Mouse (Mus musculus) intestine, embryonic 16.5 days (tissue): Measurements from ENCODE around the gene Alkbh4. TPM values are rescaled to one million over a fixed set of nuclear protein-coding genes. Genes with fewer than 3 reads are reported as not detected.

ENCODE experiments used
- ATAC-seq: fragments of 200-750 bp; cut with Nextera tagmentation; 2 replicates; pipeline ENCODE4 v1.8.0; 2017; ENCODE audit warnings: moderate TSS enrichment, moderate library complexity
- H3K27ac ChIP-seq: fragments of 300-500 bp; sonication (generic); 2 replicates; pipeline ENCODE4 v1.5.1; 2014; ENCODE audit warnings: mild to moderate bottlenecking, low read length
- H3K27me3 ChIP-seq: fragments of 300-500 bp; sonication (generic); replicated peaks from 2 replicates; pipeline ENCODE4 v1.6.1; 2014; ENCODE audit warnings: low read length, control low read depth, mixed read lengths; ENCODE audit not compliant: control insufficient read depth, insufficient read depth
- H3K36me3 ChIP-seq: fragments of 300-500 bp; sonication (generic); 2 replicates; pipeline ENCODE4 v1.6.1; 2014; ENCODE audit warnings: low read length, control low read depth; ENCODE audit not compliant: control insufficient read depth, insufficient read depth
- H3K4me1 ChIP-seq: fragments of 300-500 bp; sonication (generic); 2 replicates; pipeline ENCODE4 v1.6.1; 2014; ENCODE audit warnings: low read length, control low read depth, mixed read lengths; ENCODE audit not compliant: control insufficient read depth, insufficient read depth
- H3K4me2 ChIP-seq: fragments of 300-500 bp; sonication (generic); 2 replicates; pipeline ENCODE4 v1.6.1; 2014; ENCODE audit warnings: low read depth, low read length, control low read depth
- H3K4me3 ChIP-seq: fragments of 300-500 bp; sonication (generic); 2 replicates; pipeline ENCODE4 v1.5.1; 2014; ENCODE audit warnings: mild to moderate bottlenecking, low read length
- H3K9ac ChIP-seq: fragments of 300-500 bp; sonication (generic); 2 replicates; pipeline ENCODE4 v1.6.1; 2014; ENCODE audit warnings: low read depth, low read length
- H3K9me3 ChIP-seq: fragments of 300-500 bp; sonication (generic); 2 replicates; pipeline ENCODE4 v1.6.1; 2016; ENCODE audit warnings: low read length, control low read depth; ENCODE audit not compliant: control insufficient read depth
- WGBS: fragments of 180-500 bp; shearing (Covaris S2); extraction: QIAGEN DNeasy Blood & Tissue Kit; methylation state at CpG from one replicate; pipeline ENCODE4 v1.1.7; 2014; 5-methylcytosine and 5-hydroxymethylcytosine counted together
- polyA plus RNA-seq: library from polyadenylated mRNA; unstranded; fragments of >200 nt; fragmentation: Nextera tagmentation; extraction: Ambion mirVana; gene quantifications from 2 replicates; pipeline ENCODE4 v1.2.1, GENCODE M21; 2015

The Alkbh4 gene
- polyA plus RNA-seq, 1 experiment from 2014 or later, result 17.2 TPM

DNA sequence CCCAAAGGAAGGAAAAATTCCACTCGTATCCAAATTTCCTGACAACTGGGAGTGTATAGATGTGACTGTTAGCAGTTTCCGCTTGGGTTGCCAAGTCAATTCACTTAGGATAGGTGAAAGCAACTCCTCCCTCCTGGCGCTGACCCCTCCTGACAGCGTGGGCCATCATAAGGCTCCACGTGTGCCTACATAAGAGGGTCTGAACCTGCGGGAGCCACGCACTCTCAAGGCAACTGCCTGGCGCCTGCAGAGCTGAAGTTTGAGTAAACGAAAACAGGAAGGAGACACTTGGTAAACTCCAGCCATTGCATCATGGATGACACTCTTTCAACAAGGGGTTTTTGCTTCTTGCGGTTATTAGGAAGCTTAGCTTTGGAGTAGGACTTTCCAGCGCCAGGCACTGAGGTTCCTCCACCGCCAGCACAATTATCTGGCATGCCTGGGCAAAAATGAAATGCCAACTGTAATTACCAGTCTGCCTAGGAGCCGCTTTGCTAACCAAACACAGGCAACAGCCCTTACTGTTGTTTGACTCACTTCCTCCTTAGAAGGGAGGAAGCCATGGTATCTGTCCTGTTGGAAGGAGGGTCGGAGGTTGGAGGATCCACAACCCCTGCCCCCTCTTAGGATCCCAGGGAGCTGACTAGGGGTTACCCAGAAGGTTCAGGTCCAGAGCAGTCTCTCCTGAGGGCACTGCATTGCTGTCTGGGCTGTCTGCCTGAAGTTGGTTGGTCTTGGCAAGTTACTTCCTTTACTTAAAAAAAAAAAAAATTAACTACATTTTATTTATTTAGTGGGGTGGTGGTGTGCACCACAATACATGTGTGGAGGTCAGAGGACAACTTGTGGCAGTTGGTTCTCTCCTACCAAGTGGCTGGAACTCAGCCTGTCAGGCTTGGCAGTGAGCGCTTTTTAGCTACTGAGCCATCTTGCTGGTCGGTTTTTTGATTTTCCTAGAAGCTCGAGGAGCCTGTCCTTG, 35.7 kb downstream of the Alkbh4 start:
- Histone ChIP-seq H3K4me2 (peak overlapping the region; percentile 97), H3K4me1 (peaks cover 29% of the 10 kb centered on the region), H3K27ac (peak overlapping the region; percentile 16), H3K36me3 (no peaks in the 10 kb centered on the region), H3K27me3 (no peaks in the 10 kb centered on the region), H3K4me3 (peak overlapping the region; percentile 68), H3K9ac (peak overlapping the region; percentile 73), H3K9me3 (0 out of 2 replicates have a peak, but pooled peaks cover 4% of the 10 kb centered on the region)
- peak; percentile 5; the same call in 1 of the 2 replicates for ATAC-seq
- WGBS, result 26% methylated on average over 17 of the region's 17 CpGs

DNA sequence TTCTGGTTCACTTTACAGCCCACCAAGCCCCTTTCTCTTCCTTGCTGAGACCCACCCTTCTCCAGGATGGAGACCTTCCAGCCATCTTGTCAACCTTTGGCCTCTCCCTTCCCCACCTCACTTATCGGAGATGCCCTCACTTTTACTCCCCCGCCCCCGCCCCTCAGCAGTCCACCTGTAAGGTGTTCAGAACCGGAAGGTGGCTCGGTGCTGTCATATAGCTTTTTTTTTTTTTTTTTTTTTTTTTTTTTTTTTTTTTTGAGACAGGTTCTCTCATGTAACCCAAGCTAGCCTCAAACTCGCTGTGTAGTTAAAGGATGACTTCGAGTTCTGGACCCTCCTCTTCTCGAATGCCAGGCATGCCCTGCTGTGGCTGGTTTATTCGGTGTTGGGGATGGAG, 37.0 kb downstream of the Alkbh4 start:
- Histone ChIP-seq H3K27me3 (no peaks in the 10 kb centered on the region), H3K36me3 (no peaks in the 10 kb centered on the region), H3K27ac (0 out of 2 replicates have a peak overlapping the region, but pooled peaks have one; percentile 16), H3K4me3 (no peak overlapping the region), H3K4me2 (no peak overlapping the region), H3K4me1 (peaks cover 29% of the 10 kb centered on the region), H3K9ac (no peak overlapping the region), H3K9me3 (0 out of 2 replicates have a peak, but pooled peaks cover 4% of the 10 kb centered on the region)
- WGBS, result 74% methylated on average over 9 of the region's 9 CpGs
- no peak for ATAC-seq

DNA sequence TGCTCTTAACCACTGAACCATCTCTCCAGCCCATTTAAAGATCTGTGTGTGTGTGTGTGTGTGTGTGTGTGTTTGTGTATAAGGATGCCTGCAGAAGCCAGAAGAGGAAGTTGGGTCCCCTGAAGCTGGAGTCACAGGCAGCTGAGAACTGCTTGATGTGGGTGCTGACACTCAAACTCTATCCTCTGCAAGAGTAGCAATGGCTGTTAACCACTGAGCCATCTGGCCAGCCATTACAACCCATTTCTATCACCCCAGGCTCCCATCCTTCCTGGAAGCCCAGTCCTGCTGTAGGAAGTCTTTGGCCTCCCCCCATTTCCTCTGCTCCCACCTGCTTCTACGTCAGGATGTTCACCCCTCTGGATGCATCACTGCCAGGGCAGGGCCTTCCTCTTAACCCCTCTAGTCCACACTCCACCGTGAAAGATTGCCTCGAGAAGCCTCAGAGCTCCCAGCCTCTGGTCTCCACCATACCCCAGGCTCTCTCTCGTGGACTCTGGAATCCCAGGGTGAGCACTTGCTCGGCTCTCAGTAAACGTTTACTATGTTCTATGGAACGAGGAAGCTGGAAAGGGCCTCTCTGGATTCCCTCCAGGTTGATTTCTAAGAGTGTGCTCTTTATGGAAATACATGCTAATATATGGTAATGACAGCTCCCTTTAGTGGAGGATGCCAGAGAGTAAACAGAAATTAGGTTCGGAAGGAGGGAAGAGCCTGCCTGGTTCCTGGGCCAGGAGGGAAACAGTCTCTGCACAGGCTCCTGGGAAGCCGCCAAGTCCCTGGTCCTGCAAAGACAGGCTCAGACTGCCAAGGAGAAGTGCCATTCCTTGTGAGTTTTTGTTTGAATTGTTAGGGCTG, 37.9 kb downstream of the Alkbh4 start:
- 0 out of 2 replicates have a peak overlapping the region, but pooled peaks have one; percentile 31 for H3K9ac ChIP-seq
- no peaks in the 10 kb centered on the region for H3K36me3 ChIP-seq
- H3K4me3 ChIP-seq, result no peak overlapping the region
- 28% methylated on average over 9 of the region's 9 CpGs for WGBS
- no peaks in the 10 kb centered on the region for H3K27me3 ChIP-seq
- 0 out of 2 replicates have a peak overlapping the region, but pooled peaks have one; percentile 8 for H3K4me2 ChIP-seq
- peak; percentile 24 for ATAC-seq
- peaks cover 29% of the 10 kb centered on the region for H3K4me1 ChIP-seq
- H3K27ac ChIP-seq, result peak overlapping the region; percentile 59
- no peaks in the 10 kb centered on the region for H3K9me3 ChIP-seq

DNA sequence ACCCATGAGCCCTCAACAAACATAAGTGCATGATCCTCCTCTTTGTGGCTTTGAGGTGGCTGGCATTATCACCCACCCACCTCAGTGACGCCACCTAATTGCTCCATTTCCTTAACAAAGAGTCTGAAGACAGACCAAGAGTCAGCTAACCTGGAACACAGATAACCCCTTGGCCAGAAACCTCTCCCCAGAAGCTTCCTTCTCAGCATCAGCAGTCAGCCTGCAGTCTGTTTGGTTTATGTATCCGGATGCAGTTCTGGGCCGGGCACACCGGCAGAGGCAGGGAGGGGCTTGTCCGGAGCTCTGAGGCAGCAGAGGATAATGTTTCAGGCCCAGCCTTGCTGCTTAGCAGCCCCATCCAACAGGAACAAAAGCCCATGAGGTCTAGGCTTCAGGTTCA, 43.6 kb downstream of the Alkbh4 start:
- H3K4me3 ChIP-seq, result no peak overlapping the region
- H3K27ac ChIP-seq, result no peak overlapping the region
- H3K4me1 ChIP-seq, result no peaks in the 10 kb centered on the region
- no peaks in the 10 kb centered on the region for H3K27me3 ChIP-seq
- H3K36me3 ChIP-seq, result peaks cover 4% of the 10 kb centered on the region; the same call in 1 of the 2 replicates
- H3K9ac ChIP-seq, result no peak overlapping the region
- no peak for ATAC-seq
- H3K4me2 ChIP-seq, result no peak overlapping the region
- no peaks in the 10 kb centered on the region for H3K9me3 ChIP-seq
- WGBS, result 79% methylated on average over 5 of the region's 5 CpGs

DNA sequence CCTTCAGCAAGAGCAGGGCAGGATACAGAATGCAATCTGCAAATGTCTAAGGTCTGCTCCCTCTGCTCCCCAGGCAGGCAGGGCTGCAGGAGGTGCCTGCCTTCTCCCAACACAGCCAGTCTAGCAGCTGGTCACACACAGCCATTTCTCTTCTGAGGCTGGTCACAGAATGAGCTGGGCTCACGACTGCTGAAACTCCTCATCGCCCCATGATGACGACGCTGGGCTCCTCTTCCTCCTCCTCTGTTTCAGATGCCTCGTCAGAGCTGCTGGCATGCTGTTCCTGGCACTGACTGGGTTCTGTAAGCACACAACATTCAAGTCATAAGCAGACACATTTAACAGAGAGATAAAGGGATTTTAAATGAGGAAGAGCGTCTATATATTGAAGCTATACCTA, 45.3 kb downstream of the Alkbh4 start:
- Histone ChIP-seq H3K4me2 (no peak overlapping the region), H3K36me3 (peaks cover 4% of the 10 kb centered on the region; the same call in 1 of the 2 replicates), H3K4me3 (no peak overlapping the region), H3K27me3 (no peaks in the 10 kb centered on the region), H3K9me3 (no peaks in the 10 kb centered on the region), H3K27ac (no peak overlapping the region), H3K4me1 (no peaks in the 10 kb centered on the region), H3K9ac (no peak overlapping the region)
- 91% methylated on average over 6 of the region's 6 CpGs for WGBS
- no peak for ATAC-seq

DNA sequence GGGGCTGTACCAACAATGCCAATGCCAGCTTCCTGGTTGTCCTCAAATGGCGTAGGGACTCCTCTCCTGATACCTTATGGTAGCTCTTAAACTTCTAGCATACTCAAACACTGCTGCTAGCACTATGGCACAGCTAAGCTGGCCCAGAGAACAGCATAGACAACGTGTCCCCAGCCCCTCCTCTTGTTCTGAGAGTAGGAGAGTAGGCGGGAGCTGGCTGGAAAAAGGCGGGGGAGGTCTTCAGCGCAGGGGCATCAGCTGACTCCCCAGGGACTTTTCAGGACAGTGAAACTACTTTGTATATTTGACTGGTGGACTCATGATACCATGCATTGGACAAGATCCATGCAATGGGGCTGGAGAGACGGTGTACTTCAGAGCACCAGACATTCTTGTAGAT, 46.1 kb downstream of the Alkbh4 start:
- no peaks in the 10 kb centered on the region for H3K9me3 ChIP-seq
- 83% methylated on average over 6 of the region's 6 CpGs for WGBS
- no peaks in the 10 kb centered on the region for H3K27me3 ChIP-seq
- no peak overlapping the region for H3K9ac ChIP-seq
- H3K36me3 ChIP-seq, result peaks cover 4% of the 10 kb centered on the region; the same call in 1 of the 2 replicates
- H3K4me2 ChIP-seq, result no peak overlapping the region
- no peak overlapping the region for H3K27ac ChIP-seq
- ATAC-seq, result no peak
- no peak overlapping the region for H3K4me3 ChIP-seq
- no peaks in the 10 kb centered on the region for H3K4me1 ChIP-seq

DNA sequence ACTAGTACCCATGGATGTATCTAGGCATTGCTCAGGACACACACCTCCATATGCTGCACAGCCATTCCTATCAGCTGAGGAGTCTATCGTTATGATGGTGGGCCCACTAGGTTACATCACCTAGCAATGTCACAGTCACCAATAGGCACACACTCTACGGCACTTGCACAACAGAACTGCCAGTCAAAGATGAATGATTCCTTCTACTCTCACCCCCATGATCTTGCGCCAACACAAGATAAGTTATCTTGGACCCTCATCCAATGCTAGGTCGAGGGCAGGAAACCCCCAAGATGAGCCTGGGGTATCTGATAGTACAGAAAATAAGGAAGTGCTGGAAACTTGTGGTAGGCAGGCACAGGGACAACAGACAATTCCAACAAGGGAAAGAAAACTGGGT, 46.9 kb downstream of the Alkbh4 start:
- Histone ChIP-seq H3K4me1 (no peaks in the 10 kb centered on the region), H3K36me3 (peaks cover 4% of the 10 kb centered on the region; the same call in 1 of the 2 replicates), H3K27ac (no peak overlapping the region), H3K4me3 (no peak overlapping the region), H3K9me3 (no peaks in the 10 kb centered on the region), H3K27me3 (no peaks in the 10 kb centered on the region), H3K9ac (no peak overlapping the region), H3K4me2 (no peak overlapping the region)
- ATAC-seq, result no peak
- 93% methylated on average over 4 of the region's 4 CpGs for WGBS

DNA sequence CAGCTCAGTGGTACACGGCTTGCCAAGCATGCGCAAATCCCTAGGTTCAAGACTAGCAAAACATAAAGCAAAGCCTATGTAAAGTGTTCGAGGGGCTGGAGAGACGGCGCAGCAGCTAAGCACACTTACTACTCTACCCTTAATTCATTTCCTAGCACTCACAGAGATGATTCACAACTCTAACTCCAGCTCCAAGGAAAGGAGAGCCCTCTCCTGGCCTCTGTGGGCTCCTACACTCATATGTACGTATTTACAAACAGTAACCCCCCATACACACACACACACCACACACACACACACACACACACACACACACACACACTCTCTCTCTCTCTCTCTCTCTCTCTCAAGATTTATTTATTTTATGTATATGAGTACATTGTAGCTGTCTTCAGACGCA, 47.8 kb downstream of the Alkbh4 start:
- Histone ChIP-seq H3K4me3 (no peak overlapping the region), H3K36me3 (peaks cover 6% of the 10 kb centered on the region), H3K4me1 (no peaks in the 10 kb centered on the region), H3K9ac (no peak overlapping the region), H3K9me3 (no peaks in the 10 kb centered on the region), H3K27me3 (no peaks in the 10 kb centered on the region), H3K4me2 (no peak overlapping the region), H3K27ac (no peak overlapping the region)
- no peak for ATAC-seq
- WGBS, result 91% methylated on average over 7 of the region's 7 CpGs

DNA sequence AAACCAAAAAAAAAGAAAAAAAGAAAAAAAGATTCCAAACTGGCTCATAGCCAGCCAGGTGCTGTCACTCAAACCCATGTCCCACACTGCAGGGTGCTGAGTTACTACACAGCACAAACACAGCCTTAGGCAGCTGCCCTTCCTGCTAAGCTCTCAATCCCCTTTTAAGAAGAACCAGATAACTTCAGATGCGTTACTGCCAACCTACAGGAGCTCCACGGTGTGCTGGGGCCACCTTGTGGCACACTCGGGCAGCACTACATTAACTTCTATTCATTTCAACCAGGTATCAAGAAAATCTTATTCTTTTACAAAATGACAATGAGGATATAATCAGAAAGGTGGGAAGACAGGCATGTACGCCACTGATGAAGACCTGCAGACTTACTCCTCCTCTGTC, 50.8 kb downstream of the Alkbh4 start:
- 0 out of 2 replicates have a peak, but pooled peaks have one; percentile 42 for ATAC-seq
- H3K36me3 ChIP-seq, result peaks cover 5% of the 10 kb centered on the region
- no peak overlapping the region for H3K27ac ChIP-seq
- H3K9ac ChIP-seq, result no peak overlapping the region
- H3K4me3 ChIP-seq, result no peak overlapping the region
- H3K9me3 ChIP-seq, result no peaks in the 10 kb centered on the region
- no peaks in the 10 kb centered on the region for H3K27me3 ChIP-seq
- no peak overlapping the region for H3K4me2 ChIP-seq
- H3K4me1 ChIP-seq, result no peaks in the 10 kb centered on the region
- 38% methylated on average over 4 of the region's 4 CpGs for WGBS
